Mouse (Mus musculus): ENCODE data around the gene Serpina1e.
"Not testable (repeated sequence)": the region's sequence is repeated elsewhere in the genome, so short reads cannot be mapped to it uniquely, and the experiment has no call there.

The Serpina1e gene

DNA sequence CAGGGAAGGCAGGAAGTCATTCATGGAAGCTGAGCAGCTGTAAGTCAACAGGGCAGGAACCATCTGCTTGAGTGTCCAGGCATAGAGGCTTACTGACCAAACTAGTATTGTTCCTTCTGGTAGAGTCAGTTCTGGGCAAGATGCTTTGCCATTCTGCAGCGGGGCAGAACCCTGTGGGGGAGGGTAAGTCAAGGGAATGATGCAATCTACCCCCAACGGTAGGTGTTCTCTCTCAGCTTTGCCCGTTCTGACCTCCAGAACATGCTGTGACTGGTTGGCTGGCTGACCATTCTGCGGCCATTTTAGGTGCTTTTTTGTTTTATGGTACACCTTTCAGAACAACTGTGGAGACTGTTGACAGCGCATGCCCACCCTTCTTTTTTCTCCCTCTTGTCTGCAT is 3.6 kb upstream of the Serpina1e start:
- no peak for DNase-seq

GRCm38 (mm10) chr12:103961716-103962115 is 2.9 kb upstream of the Serpina1e start:
- no peak for DNase-seq

GRCm38 (mm10) chr12:103956555-103956954 is 2.2 kb downstream of the Serpina1e start:
- DNase-seq = not testable (repeated sequence)

DNA sequence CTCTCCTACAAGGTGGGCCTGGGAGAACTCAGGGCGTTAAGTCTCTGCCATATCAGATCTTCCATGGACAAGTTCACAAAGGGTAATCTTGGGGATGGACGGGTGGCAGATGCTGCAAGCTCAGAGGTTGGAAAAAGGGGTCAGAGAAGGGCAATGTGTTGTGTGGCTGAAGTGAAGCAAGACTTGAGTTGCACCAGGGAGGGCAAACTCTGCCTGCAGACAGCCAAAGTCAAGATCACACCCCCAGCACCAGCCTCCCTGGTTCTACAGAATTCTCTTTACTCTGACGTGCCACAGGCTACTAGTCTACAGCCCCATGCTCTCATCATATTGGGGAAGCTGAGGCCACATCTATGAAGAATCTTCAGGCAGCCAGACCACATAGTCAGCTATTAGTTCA is 5.8 kb downstream of the Serpina1e start:
- not testable (repeated sequence) for DNase-seq

DNA sequence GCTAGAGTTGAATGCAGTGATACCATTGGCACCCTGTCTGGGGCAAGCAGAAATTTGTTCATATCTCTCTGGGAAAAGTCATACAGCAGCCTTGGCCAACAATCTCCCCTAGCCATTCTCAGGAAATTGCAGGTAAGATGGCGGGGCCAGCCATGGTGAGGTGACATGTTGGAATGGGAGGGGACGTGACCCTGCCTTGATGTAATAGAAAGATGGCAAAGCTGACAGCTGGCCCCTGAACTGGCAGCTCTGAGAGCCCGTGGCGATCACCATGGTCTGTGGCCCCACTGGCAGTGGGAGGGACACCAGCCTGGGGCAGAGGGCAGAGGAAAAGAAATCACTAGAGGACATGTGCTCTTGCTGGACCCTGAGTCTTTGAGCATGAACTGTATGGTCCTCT is 12.5 kb downstream of the Serpina1e start:
- no peak for DNase-seq

GRCm38 (mm10) chr12:103909181-103909580 is 49.6 kb downstream of the Serpina1e start:
- not testable (repeated sequence) for DNase-seq

DNA sequence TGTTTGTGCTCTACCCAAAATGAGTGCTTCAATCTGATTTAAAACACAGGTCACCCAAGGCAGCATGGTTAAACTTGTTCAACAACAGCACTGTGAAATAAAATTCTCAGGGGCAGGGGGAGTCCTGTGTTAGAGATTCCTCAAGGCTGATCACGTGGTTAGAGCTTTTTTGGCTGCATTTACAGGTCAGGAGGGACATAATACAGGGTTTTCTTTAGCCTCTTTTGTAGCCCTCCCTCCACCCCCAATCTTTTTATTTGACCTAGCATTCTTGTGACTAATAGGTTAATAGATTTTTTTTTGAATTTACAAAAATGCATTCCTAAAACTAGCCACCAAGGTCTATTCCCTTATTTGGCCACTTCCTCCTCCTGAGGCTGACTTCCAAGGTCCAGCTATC is 51.0 kb downstream of the Serpina1e start:
- not testable (repeated sequence) for DNase-seq

DNA sequence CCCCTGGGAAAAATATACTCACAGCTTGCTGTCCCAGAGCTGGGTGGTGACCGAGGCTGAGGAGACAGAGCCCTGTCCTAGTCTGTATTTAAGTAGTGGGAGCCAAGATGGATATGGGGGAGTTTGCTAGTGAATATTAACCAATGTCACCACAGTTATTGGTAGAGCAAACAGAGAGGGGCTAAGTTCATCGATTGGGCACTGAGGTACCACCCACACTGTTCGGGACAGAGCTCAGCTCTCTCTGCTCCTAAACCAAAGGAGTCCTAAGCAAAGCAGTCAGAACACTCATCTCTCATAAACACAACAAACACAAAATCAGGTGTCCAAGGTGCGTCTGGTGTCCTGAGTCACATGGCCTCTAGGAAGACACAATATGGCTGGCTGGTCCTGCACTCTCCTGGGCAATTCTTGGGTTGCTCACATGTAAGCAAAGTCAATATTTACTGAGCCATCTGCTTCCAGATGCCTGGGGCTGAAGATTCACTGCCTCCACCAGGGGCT is 53.9 kb downstream of the Serpina1e start, which contains the start of gene Serpina1c:
Gene Serpina1c (minus strand): TSS at position 51 of the 504 bp plus-strand sequence.
- DNase-seq = not testable (repeated sequence)

DNA sequence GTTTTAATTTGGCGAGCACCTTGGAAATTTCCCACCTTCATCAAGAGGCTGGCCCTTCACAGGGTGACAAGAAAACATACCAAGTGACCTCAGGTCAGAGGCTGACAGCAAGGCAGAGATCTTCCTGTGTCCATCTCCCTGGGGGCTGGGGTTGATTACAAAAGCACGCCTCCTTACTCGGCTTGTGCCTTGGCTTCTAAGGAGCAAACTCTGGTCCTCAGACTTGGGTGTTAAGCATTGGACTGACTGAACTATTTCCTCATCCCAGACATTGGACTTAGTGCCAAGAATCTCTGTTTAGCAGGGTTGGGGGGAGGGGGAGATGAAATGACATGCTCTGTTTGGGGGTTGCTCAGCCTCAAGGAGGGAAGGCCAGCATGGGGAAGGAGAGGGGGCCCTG is 56.8 kb downstream of the Serpina1e start:
- DNase-seq = not testable (repeated sequence)

Measured in kidney, postnatal 10 days (tissue).